Mouse (Mus musculus): Measurements from ENCODE around the gene Aurkb. TPM values are rescaled to one million over a fixed set of nuclear protein-coding genes. Genes with fewer than 3 reads are reported as not detected.

The Aurkb gene
- polyA plus RNA-seq, 1 experiment, result 28.2 TPM

GRCm38 (mm10) chr11:69047592-69047991 is 2.1 kb downstream of the Aurkb start:
- H3K27me3 ChIP-seq (ENCODE audit: control insufficient read depth, insufficient read depth, insufficient read length), result no peaks in the 10 kb centered on the region
- TF ChIP-seq E2F4 (IDR thresholded peaks at IDR 0.05; ENCODE audit: insufficient read depth), result no peak
- no peak for TF ChIP-seq POLR2A (IDR thresholded peaks at IDR 0.05; ENCODE audit: insufficient read length, low read depth)
- TF ChIP-seq POLR2AphosphoS2 (IDR thresholded peaks at IDR 0.05; ENCODE audit: insufficient read length, low read depth), result no peak
- TF ChIP-seq CEBPB (IDR thresholded peaks at IDR 0.05; ENCODE audit: insufficient read depth, poor library complexity, severe bottlenecking), result no peak
- TF ChIP-seq TCF3 (IDR thresholded peaks at IDR 0.05; ENCODE audit: insufficient read length, low read depth), result no peak
- TF ChIP-seq SRF (IDR thresholded peaks at IDR 0.05; ENCODE audit: control insufficient read depth, insufficient read length, low read depth), result no peak
- TF ChIP-seq MYOG (IDR thresholded peaks at IDR 0.05; ENCODE audit: control insufficient read depth in 1 of 3, insufficient read depth in 1 of 3, insufficient read length in 2 of 3, low read depth in 2 of 3), result no peak
- no peak for TF ChIP-seq USF1 (IDR thresholded peaks at IDR 0.05; ENCODE audit: low read depth)
- TF ChIP-seq REST (IDR thresholded peaks at IDR 0.05; ENCODE audit: insufficient read depth, insufficient read length), result no peak
- TF ChIP-seq MYOD1 (IDR thresholded peaks at IDR 0.05; ENCODE audit: control insufficient read depth in 1 of 3, insufficient read length in 2 of 3, low read depth in 2 of 3), result no peak
- no peak for TF ChIP-seq TCF12 (IDR thresholded peaks at IDR 0.05; ENCODE audit: insufficient read depth, poor library complexity, severe bottlenecking)
- TF ChIP-seq MAX (IDR thresholded peaks at IDR 0.05; ENCODE audit: low read depth), result no peak
- H3K4me3 ChIP-seq, result no peak overlapping the region
- no peak overlapping the region for H3ac ChIP-seq (ENCODE audit: control insufficient read depth, insufficient read length)
- no peaks in the 10 kb centered on the region for H3K36me3 ChIP-seq (ENCODE audit: control insufficient read depth, insufficient read depth)
- no peak overlapping the region for H3K4me2 ChIP-seq (ENCODE audit: low read depth)
- H3K79me2 ChIP-seq (ENCODE audit: control insufficient read depth, insufficient read depth), result peaks cover 50% of the 10 kb centered on the region

GRCm38 (mm10) chr11:69048151-69048550 is 2.7 kb downstream of the Aurkb start:
- no peaks in the 10 kb centered on the region for H3K36me3 ChIP-seq (ENCODE audit: control insufficient read depth, insufficient read depth)
- H3ac ChIP-seq (ENCODE audit: control insufficient read depth, insufficient read length), result no peak overlapping the region

GRCm38 (mm10) chr11:69050748-69051147 is 5.3 kb downstream of the Aurkb start:
- no peak overlapping the region for H3K4me3 ChIP-seq
- no peak overlapping the region for H3K4me2 ChIP-seq (ENCODE audit: low read depth)
- no peaks in the 10 kb centered on the region for H3K36me3 ChIP-seq (ENCODE audit: control insufficient read depth, insufficient read depth)
- H3ac ChIP-seq (ENCODE audit: control insufficient read depth, insufficient read length), result no peak overlapping the region
- H3K79me2 ChIP-seq (ENCODE audit: control insufficient read depth, insufficient read depth), result peaks cover 50% of the 10 kb centered on the region
- H3K27me3 ChIP-seq (ENCODE audit: control insufficient read depth, insufficient read depth, insufficient read length), result no peaks in the 10 kb centered on the region
- TF ChIP-seq POLR2AphosphoS2 (IDR thresholded peaks at IDR 0.05; ENCODE audit: insufficient read length, low read depth) (no peak), USF1 (IDR thresholded peaks at IDR 0.05; ENCODE audit: low read depth) (no peak), MYOD1 (IDR thresholded peaks at IDR 0.05; ENCODE audit: control insufficient read depth in 1 of 3, insufficient read length in 2 of 3, low read depth in 2 of 3) (no peak), SRF (IDR thresholded peaks at IDR 0.05; ENCODE audit: control insufficient read depth, insufficient read length, low read depth) (no peak), POLR2A (IDR thresholded peaks at IDR 0.05; ENCODE audit: insufficient read length, low read depth) (no peak), E2F4 (IDR thresholded peaks at IDR 0.05; ENCODE audit: insufficient read depth) (no peak), TCF3 (IDR thresholded peaks at IDR 0.05; ENCODE audit: insufficient read length, low read depth) (no peak), MAX (IDR thresholded peaks at IDR 0.05; ENCODE audit: low read depth) (no peak), REST (IDR thresholded peaks at IDR 0.05; ENCODE audit: insufficient read depth, insufficient read length) (no peak), MYOG (IDR thresholded peaks at IDR 0.05; ENCODE audit: control insufficient read depth in 1 of 3, insufficient read depth in 1 of 3, insufficient read length in 2 of 3, low read depth in 2 of 3) (no peak), TCF12 (IDR thresholded peaks at IDR 0.05; ENCODE audit: insufficient read depth, poor library complexity, severe bottlenecking) (no peak), CEBPB (IDR thresholded peaks at IDR 0.05; ENCODE audit: insufficient read depth, poor library complexity, severe bottlenecking) (no peak)

More at GRCm38 (mm10) chr11:69048151-69048550, 2.7 kb downstream of the Aurkb start:
- Histone ChIP-seq H3K4me2 (ENCODE audit: low read depth) (no peak overlapping the region), H3K79me2 (ENCODE audit: control insufficient read depth, insufficient read depth) (peaks cover 50% of the 10 kb centered on the region), H3K4me3 (no peak overlapping the region), H3K27me3 (ENCODE audit: control insufficient read depth, insufficient read depth, insufficient read length) (no peaks in the 10 kb centered on the region)
- TF ChIP-seq POLR2AphosphoS2 (IDR thresholded peaks at IDR 0.05; ENCODE audit: insufficient read length, low read depth), result no peak
- no peak for TF ChIP-seq MYOG (IDR thresholded peaks at IDR 0.05; ENCODE audit: control insufficient read depth in 1 of 3, insufficient read depth in 1 of 3, insufficient read length in 2 of 3, low read depth in 2 of 3)
- TF ChIP-seq MAX (IDR thresholded peaks at IDR 0.05; ENCODE audit: low read depth), result no peak
- no peak for TF ChIP-seq POLR2A (IDR thresholded peaks at IDR 0.05; ENCODE audit: insufficient read length, low read depth)

GRCm38 (mm10) chr11:69051771-69052170 is 6.3 kb downstream of the Aurkb start:
- Histone ChIP-seq H3K4me3 (no peak overlapping the region), H3ac (ENCODE audit: control insufficient read depth, insufficient read length) (no peak overlapping the region), H3K79me2 (ENCODE audit: control insufficient read depth, insufficient read depth) (peaks cover 39% of the 10 kb centered on the region), H3K4me2 (ENCODE audit: low read depth) (no peak overlapping the region), H3K36me3 (ENCODE audit: control insufficient read depth, insufficient read depth) (no peaks in the 10 kb centered on the region), H3K27me3 (ENCODE audit: control insufficient read depth, insufficient read depth, insufficient read length) (no peaks in the 10 kb centered on the region)
- no peak for TF ChIP-seq MAX (IDR thresholded peaks at IDR 0.05; ENCODE audit: low read depth)
- TF ChIP-seq POLR2AphosphoS2 (IDR thresholded peaks at IDR 0.05; ENCODE audit: insufficient read length, low read depth), result no peak
- no peak for TF ChIP-seq POLR2A (IDR thresholded peaks at IDR 0.05; ENCODE audit: insufficient read length, low read depth)
- TF ChIP-seq MYOD1 (IDR thresholded peaks at IDR 0.05; ENCODE audit: control insufficient read depth in 1 of 3, insufficient read length in 2 of 3, low read depth in 2 of 3), result no peak

- no peak for TF ChIP-seq REST (IDR thresholded peaks at IDR 0.05; ENCODE audit: insufficient read depth, insufficient read length)
- TF ChIP-seq MAX (IDR thresholded peaks at IDR 0.05; ENCODE audit: low read depth), result no peak
- no peak for TF ChIP-seq SRF (IDR thresholded peaks at IDR 0.05; ENCODE audit: control insufficient read depth, insufficient read length, low read depth)
- TF ChIP-seq CEBPB (IDR thresholded peaks at IDR 0.05; ENCODE audit: insufficient read depth, poor library complexity, severe bottlenecking), result no peak
- no peak for TF ChIP-seq POLR2A (IDR thresholded peaks at IDR 0.05; ENCODE audit: insufficient read length, low read depth)
- TF ChIP-seq E2F4 (IDR thresholded peaks at IDR 0.05; ENCODE audit: insufficient read depth), result no peak
- TF ChIP-seq MYOG (IDR thresholded peaks at IDR 0.05; ENCODE audit: control insufficient read depth in 1 of 3, insufficient read depth in 1 of 3, insufficient read length in 2 of 3, low read depth in 2 of 3), result no peak
- TF ChIP-seq MYOD1 (IDR thresholded peaks at IDR 0.05; ENCODE audit: control insufficient read depth in 1 of 3, insufficient read length in 2 of 3, low read depth in 2 of 3), result no peak
- TF ChIP-seq TCF3 (IDR thresholded peaks at IDR 0.05; ENCODE audit: insufficient read length, low read depth), result no peak
- TF ChIP-seq POLR2AphosphoS2 (IDR thresholded peaks at IDR 0.05; ENCODE audit: insufficient read length, low read depth), result no peak
- TF ChIP-seq USF1 (IDR thresholded peaks at IDR 0.05; ENCODE audit: low read depth), result no peak
- no peak for TF ChIP-seq TCF12 (IDR thresholded peaks at IDR 0.05; ENCODE audit: insufficient read depth, poor library complexity, severe bottlenecking)
- Histone ChIP-seq H3K36me3 (ENCODE audit: control insufficient read depth, insufficient read depth) (no peaks in the 10 kb centered on the region), H3K27me3 (ENCODE audit: control insufficient read depth, insufficient read depth, insufficient read length) (no peaks in the 10 kb centered on the region)
Observed at GRCm38 (mm10) chr11:69052824-69053421, 7.5 kb downstream of the Aurkb start.

More at GRCm38 (mm10) chr11:69052824-69053421, 7.5 kb downstream of the Aurkb start:
- no peak overlapping the region for H3ac ChIP-seq (ENCODE audit: control insufficient read depth, insufficient read length)
- H3K4me2 ChIP-seq (ENCODE audit: low read depth), result no peak overlapping the region
- H3K4me3 ChIP-seq, result no peak overlapping the region
- H3K79me2 ChIP-seq (ENCODE audit: control insufficient read depth, insufficient read depth), result peaks cover 33% of the 10 kb centered on the region

All from myocyte (in vitro differentiated cells).